Mouse (Mus musculus): ENCODE measurements at regions not wholly inside any gene's neighbourhood (a gene's known extent, or its start where the extent isn't known, plus 50 kb on each side); places are given as distances from the start of the nearest gene placed in this dataset.
"Not testable (repeated sequence)": the region's sequence is repeated elsewhere in the genome, so short reads cannot be mapped to it uniquely, and the experiment has no call there.

DNA sequence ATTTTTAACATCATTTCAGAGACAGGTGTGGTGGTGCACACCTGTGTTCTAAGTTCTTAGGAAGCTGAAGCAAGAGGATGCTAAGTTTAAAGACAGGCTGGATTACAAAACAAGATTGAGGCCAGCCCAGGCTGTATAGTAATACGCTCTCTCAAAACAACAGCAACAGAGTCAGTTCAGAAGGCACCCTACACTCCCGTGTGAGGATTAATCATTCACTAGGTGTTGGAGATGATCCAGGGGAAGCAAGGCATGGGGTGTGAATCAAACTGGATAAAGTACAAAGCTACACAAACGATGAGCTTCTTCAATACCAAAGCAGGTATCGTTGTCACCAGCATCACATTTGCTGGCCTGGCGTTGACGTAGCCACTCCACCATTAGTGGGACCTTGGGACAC is 99.3 kb upstream of the Abca1 start:
- Histone ChIP-seq H3K27me3 (no peaks in the 10 kb centered on the region), H3K9ac (no peak overlapping the region), H3K27ac (no peak overlapping the region), H3K4me1 (replicated peaks) (peaks cover 9% of the 10 kb centered on the region), H3K9me3 (replicated peaks) (no peaks in the 10 kb centered on the region), H3K4me3 (no peak overlapping the region), H3K36me3 (no peaks in the 10 kb centered on the region), H3K4me2 (no peak overlapping the region)
- whole genome bisulfite sequencing, result 86% methylated on average over 6 of the region's 6 CpGs
- ATAC-seq (replicated peaks; ENCODE audit: insufficient number of reproducible peaks, insufficient read depth, low FRiP score, low read depth), result no peak

DNA sequence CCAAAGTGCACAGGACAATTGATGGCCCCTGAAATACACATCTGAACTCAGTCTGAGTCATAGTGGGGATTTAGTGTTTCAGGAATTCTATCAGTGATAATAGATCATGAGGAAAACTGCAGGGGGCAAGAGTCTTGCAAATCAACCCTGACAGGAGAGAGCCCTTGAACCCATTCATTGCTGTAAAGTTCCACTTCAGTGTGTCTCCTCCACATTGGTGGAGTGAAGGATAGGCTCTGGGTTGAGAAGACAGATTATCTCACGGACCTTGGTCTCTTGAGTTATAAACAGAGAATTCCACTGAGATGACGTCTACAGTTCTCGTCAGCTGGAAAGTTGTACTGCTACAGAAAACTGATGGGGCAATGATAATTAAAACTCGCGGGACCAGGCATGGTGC is 97.3 kb upstream of the Abca1 start:
- Histone ChIP-seq H3K4me3 (no peak overlapping the region), H3K9me3 (replicated peaks) (no peaks in the 10 kb centered on the region), H3K36me3 (no peaks in the 10 kb centered on the region), H3K4me1 (replicated peaks) (peaks cover 3% of the 10 kb centered on the region; the same call in 1 of the 2 replicates), H3K27ac (no peak overlapping the region), H3K9ac (no peak overlapping the region), H3K27me3 (no peaks in the 10 kb centered on the region), H3K4me2 (no peak overlapping the region)
- WGBS, result 61% methylated on average over 5 of the region's 5 CpGs
- ATAC-seq (replicated peaks; ENCODE audit: insufficient number of reproducible peaks, insufficient read depth, low FRiP score, low read depth), result no peak

DNA sequence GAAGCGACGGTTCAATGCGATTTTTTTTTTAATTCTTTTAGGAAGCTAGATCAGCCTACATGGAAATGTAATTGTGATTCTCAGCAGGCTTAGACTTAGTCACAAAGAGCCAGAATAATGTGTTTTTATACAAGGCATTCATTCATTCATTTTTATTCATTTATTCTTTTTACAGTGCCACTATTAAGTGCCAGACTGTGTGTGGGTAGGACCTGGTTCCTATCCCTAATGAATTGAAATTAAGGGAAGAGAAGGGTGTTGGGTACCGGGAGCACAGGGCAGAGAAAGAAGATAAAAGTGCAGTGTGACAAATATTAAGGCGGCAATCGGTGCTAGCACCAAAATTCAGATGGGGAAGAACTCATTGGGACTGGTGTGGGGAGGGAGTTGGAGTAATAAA is 94.8 kb upstream of the Abca1 start:
- WGBS, result 87% methylated on average over 6 of the region's 6 CpGs
- Histone ChIP-seq H3K27me3 (no peaks in the 10 kb centered on the region), H3K4me3 (no peak overlapping the region), H3K9ac (no peak overlapping the region), H3K36me3 (no peaks in the 10 kb centered on the region), H3K9me3 (replicated peaks) (no peaks in the 10 kb centered on the region), H3K4me1 (replicated peaks) (peaks cover 3% of the 10 kb centered on the region; the same call in 1 of the 2 replicates), H3K4me2 (no peak overlapping the region), H3K27ac (no peak overlapping the region)
- ATAC-seq (replicated peaks; ENCODE audit: insufficient number of reproducible peaks, insufficient read depth, low FRiP score, low read depth), result no peak

DNA sequence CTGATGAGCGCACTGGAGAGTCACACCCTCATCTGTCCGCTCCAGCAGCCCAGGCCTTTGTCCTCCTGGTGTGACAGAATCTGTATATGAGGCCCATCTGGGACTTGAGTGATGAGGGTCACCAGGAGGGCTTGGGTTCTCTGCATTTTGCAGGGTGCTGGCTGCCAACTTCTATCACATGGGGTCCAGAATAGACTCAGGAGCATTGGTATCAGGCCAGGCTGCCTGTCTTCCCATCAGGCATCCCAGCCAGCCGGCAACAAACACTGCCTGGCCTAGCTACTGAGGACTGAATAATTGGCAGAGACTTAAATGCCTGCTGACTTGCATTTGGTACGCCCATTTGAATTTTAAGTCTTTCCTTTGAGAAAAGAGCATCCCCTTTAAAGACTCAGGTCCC is 94.0 kb upstream of the Abca1 start:
- 63% methylated on average over 4 of the region's 4 CpGs for WGBS
- Histone ChIP-seq H3K36me3 (no peaks in the 10 kb centered on the region), H3K27me3 (no peaks in the 10 kb centered on the region), H3K4me3 (no peak overlapping the region), H3K4me2 (no peak overlapping the region), H3K27ac (no peak overlapping the region), H3K9me3 (replicated peaks) (no peaks in the 10 kb centered on the region), H3K4me1 (replicated peaks) (peaks cover 3% of the 10 kb centered on the region; the same call in 1 of the 2 replicates), H3K9ac (no peak overlapping the region)
- ATAC-seq (replicated peaks; ENCODE audit: insufficient number of reproducible peaks, insufficient read depth, low FRiP score, low read depth), result no peak

DNA sequence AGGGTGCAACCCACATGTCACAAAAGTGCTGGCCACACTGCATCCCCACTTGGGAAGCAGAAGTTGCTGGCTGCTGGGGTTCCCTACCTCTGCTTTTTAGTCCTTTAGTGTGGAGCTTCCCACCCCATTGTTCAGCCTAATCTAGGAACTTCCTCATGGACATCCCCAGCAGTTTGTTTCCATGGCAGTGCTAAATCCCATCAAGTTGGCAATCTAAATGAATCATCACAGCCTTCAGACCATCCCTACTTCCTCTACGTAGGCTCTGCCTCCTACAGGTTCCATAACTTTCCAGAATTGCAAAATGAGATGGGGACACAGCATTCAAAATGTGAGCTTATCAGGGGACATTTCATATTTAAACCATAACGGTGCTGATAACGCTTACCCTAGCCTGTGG is 90.6 kb upstream of the Abca1 start:
- H3K4me2 ChIP-seq, result no peak overlapping the region
- no peak for ATAC-seq (replicated peaks; ENCODE audit: insufficient number of reproducible peaks, insufficient read depth, low FRiP score, low read depth)
- 82% methylated on average over 3 of the region's 3 CpGs for WGBS
- H3K4me3 ChIP-seq, result no peak overlapping the region
- no peaks in the 10 kb centered on the region for H3K36me3 ChIP-seq
- H3K27me3 ChIP-seq, result no peaks in the 10 kb centered on the region
- H3K9ac ChIP-seq, result no peak overlapping the region
- no peak overlapping the region for H3K27ac ChIP-seq
- no peaks in the 10 kb centered on the region for H3K9me3 ChIP-seq (replicated peaks)
- peaks cover 9% of the 10 kb centered on the region; the same call in 1 of the 2 replicates for H3K4me1 ChIP-seq (replicated peaks)

DNA sequence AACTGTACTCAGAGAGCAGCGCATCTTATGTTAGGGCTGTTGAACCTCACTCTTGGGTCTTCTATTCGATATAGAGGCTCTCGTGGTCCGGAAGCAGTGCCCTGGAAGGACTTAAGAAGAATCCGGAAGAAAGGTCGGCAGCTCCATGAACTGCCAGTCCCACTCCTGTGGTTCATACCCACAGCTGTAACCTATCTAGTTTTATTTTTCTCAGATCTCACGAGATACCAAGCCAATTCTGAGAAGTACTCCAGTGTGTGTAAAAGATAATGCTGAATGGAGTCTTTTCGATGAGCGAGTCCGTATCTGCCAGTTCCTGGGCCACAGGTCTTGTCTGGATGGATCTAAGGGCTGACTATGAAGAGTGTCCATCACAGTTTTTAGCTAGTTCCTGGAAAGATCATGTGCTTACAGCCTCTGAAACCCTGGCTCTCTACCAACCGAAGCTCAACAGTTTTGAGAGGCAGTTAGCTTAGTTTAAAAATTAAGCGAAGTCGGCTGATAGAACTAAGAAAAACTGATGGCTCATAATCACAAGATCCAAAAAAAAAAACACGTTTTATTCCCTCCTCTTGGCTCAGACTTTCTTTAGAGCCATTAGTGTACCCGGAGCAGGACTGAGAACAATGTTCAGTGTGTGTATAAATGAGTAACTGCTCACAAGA is 86.5 kb upstream of the Abca1 start:
- H3K36me3 ChIP-seq, result no peaks in the 10 kb centered on the region
- no peak overlapping the region for H3K9ac ChIP-seq
- ATAC-seq (replicated peaks; ENCODE audit: insufficient number of reproducible peaks, insufficient read depth, low FRiP score, low read depth), result no peak
- 74% methylated on average over 15 of the region's 15 CpGs for WGBS
- H3K4me2 ChIP-seq, result no peak overlapping the region
- peaks cover 8% of the 10 kb centered on the region; the same call in 1 of the 2 replicates for H3K4me1 ChIP-seq (replicated peaks)
- H3K4me3 ChIP-seq, result no peak overlapping the region
- peak overlapping the region; percentile 28; the same call in 1 of the 2 replicates for H3K27ac ChIP-seq
- H3K27me3 ChIP-seq, result no peaks in the 10 kb centered on the region
- H3K9me3 ChIP-seq (replicated peaks), result no peaks in the 10 kb centered on the region

DNA sequence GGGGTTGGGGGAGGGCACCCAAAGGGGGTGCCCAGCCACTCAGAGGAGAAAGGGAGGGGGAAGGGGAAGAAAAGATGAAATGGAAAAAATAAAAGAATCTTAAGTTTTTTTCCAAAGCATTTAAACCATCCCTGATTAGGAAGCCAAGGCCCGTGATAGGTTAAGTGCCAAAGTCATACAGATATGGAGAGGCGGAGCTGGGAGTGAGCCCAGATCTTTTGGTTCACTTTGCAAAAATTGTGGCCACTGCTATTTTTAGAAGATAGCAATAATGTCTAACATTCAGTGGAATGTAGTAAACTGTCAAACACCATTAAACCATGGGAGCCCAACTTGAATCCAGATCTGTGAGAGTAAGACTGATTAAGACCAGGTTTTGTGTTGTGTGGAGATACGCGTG is 85.9 kb upstream of the Abca1 start:
- Histone ChIP-seq H3K4me3 (no peak overlapping the region), H3K36me3 (no peaks in the 10 kb centered on the region), H3K9me3 (replicated peaks) (no peaks in the 10 kb centered on the region), H3K9ac (no peak overlapping the region), H3K4me1 (replicated peaks) (peaks cover 8% of the 10 kb centered on the region; the same call in 1 of the 2 replicates), H3K27me3 (no peaks in the 10 kb centered on the region), H3K27ac (0 out of 2 replicates have a peak overlapping the region, but pooled peaks have one; percentile 28), H3K4me2 (no peak overlapping the region)
- 76% methylated on average over 4 of the region's 4 CpGs for WGBS
- ATAC-seq (replicated peaks; ENCODE audit: insufficient number of reproducible peaks, insufficient read depth, low FRiP score, low read depth), result no peak; the same call in 1 of the 2 replicates

DNA sequence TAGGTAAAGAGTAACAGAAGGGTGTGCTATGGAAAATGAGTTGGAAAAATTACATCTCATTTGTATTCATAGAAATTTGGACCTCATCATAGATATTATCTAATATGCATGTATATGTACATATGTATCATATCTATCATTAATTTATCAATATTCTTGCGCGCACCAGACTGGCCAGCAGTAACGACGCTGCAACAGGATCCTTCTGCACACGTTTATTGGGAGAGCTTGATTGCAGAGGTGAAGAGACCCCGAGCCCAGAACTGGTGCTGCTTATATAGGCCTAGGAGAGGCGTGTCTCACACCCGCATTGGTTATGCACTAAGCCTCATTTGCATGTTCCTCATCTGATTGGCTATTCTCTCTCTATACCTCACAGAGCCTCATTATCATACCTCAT is 83.8 kb upstream of the Abca1 start:
- H3K27ac ChIP-seq; H3K9ac ChIP-seq; H3K4me3 ChIP-seq; H3K4me2 ChIP-seq; H3K9me3 ChIP-seq (replicated peaks); H3K27me3 ChIP-seq; ATAC-seq (replicated peaks; ENCODE audit: insufficient number of reproducible peaks, insufficient read depth, low FRiP score, low read depth); H3K36me3 ChIP-seq: not testable (repeated sequence)
- WGBS, result 93% methylated on average over 8 of the region's 8 CpGs
- H3K4me1 ChIP-seq (replicated peaks), result peaks cover 13% of the 10 kb centered on the region

DNA sequence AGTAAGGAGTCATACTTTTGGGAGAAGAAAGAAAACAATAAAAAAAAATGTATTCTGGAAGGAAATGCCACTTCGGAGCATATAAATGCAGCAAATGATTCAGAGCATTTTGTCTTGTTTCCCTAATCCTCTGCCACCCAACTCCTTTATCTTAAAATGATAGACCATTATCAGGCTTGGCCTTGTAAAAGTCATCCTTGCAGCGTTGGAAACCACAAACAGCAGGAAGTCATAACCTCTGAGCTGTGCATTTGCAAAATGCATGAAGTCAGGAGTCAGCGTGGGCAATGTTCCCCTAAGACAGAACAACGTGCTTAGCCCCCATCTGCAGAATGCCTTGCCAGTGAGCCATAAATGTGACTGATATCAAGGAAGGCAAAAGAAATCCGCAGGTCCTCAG is 80.2 kb upstream of the Abca1 start:
- Histone ChIP-seq H3K4me2 (no peak overlapping the region), H3K4me3 (no peak overlapping the region)

DNA sequence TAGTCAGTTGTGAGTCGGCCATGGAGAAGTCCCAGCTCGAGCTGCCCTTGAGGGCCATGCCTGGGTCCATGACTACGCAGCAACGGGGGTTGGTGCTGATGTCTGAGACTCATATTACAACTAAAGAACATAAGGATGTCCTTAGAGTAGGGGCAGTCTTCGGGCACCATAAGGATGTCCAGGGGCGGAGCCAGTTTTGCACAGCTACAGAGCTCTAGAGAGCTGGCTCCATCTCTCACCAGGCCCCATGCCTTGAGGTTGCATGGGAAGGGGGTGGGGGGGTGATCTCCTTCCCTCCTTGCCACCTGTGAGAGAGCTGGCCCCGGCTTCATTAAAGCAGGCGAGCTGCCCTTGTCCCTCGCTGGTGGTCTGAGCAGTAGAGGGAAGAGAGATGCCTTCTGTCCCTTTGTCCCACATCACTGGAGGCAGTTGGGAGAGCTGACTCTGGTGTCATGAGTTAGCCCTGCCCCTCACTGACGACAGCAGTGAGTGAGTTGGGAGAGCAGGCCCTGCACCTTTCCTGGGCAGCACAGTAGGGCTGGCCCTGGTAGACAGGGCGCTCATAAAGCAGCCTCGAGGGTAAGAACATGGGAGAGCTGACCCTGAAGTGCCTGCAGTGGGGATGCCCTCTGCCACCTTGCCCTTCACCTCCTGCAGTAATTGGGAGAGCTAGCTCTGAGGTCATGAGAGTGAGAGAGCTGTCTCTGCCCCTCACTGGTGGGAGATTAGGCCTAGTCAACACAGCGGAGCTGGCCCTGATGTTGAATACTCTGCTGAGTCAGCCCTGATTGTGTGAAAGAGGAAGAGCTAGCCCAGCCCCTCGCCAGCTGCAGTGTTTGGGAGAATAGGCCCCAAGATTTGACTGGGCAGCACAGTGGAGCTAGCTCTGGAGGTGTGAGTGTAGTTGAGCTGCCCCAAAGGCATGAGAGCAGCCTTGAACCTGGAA is 78.9 kb upstream of the Abca1 start:
- Histone ChIP-seq H3K9me3 (replicated peaks) (no peaks in the 10 kb centered on the region), H3K9ac (no peak overlapping the region), H3K36me3 (no peaks in the 10 kb centered on the region), H3K4me1 (replicated peaks) (peaks cover 5% of the 10 kb centered on the region), H3K4me2 (no peak overlapping the region), H3K27me3 (no peaks in the 10 kb centered on the region), H3K27ac (no peak overlapping the region), H3K4me3 (no peak overlapping the region)
- WGBS, result 70% methylated on average over 14 of the region's 14 CpGs
- ATAC-seq (replicated peaks; ENCODE audit: insufficient number of reproducible peaks, insufficient read depth, low FRiP score, low read depth), result 0 out of 2 replicates have a peak, but pooled peaks have one; percentile 27

More for the DNA sequence above, 80.2 kb upstream of the Abca1 start:
- Histone ChIP-seq H3K9ac (no peak overlapping the region), H3K27ac (no peak overlapping the region), H3K27me3 (no peaks in the 10 kb centered on the region), H3K9me3 (replicated peaks) (no peaks in the 10 kb centered on the region), H3K4me1 (replicated peaks) (peaks cover 5% of the 10 kb centered on the region), H3K36me3 (no peaks in the 10 kb centered on the region)
- 37% methylated on average over 5 of the region's 5 CpGs for WGBS
- no peak for ATAC-seq (replicated peaks; ENCODE audit: insufficient number of reproducible peaks, insufficient read depth, low FRiP score, low read depth)

DNA sequence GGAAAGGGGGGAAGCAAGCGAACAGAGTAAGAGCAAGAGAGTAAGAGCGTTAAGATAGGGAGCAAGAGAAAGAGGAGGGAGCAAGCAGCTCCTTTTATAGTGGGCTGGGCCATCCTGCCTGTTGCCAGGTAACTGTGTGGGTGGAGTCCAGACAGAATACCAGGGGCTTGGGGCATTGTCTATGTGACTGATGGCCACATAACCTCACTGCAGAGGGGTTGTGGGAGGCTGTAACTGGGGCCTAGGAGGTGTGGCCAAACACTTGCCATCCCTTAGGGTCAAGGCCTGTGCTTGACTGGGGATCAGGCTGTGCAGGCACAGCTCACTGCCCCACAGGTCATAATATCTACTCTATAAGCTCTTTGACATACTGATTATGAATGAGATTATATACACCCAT is 76.2 kb upstream of the Abca1 start:
- Histone ChIP-seq H3K9ac (no peak overlapping the region), H3K36me3 (no peaks in the 10 kb centered on the region), H3K4me3 (no peak overlapping the region), H3K4me1 (replicated peaks) (peaks cover 11% of the 10 kb centered on the region), H3K4me2 (no peak overlapping the region), H3K27me3 (no peaks in the 10 kb centered on the region), H3K27ac (no peak overlapping the region), H3K9me3 (replicated peaks) (no peaks in the 10 kb centered on the region)
- no peak for ATAC-seq (replicated peaks; ENCODE audit: insufficient number of reproducible peaks, insufficient read depth, low FRiP score, low read depth)
- WGBS, result 55% methylated on average over 2 of the region's 2 CpGs

All from heart, embryonic 15.5 days (tissue).